Mouse (Mus musculus): ENCODE measurements around the gene Sh3bgr. TPM values are rescaled to one million over a fixed set of nuclear protein-coding genes. Genes with fewer than 3 reads are reported as not detected.

Gene Sh3bgr
- total and polyA plus RNA-seq, 3 experiments, result 1.1 to 2.0 TPM; not detected in 1

DNA sequence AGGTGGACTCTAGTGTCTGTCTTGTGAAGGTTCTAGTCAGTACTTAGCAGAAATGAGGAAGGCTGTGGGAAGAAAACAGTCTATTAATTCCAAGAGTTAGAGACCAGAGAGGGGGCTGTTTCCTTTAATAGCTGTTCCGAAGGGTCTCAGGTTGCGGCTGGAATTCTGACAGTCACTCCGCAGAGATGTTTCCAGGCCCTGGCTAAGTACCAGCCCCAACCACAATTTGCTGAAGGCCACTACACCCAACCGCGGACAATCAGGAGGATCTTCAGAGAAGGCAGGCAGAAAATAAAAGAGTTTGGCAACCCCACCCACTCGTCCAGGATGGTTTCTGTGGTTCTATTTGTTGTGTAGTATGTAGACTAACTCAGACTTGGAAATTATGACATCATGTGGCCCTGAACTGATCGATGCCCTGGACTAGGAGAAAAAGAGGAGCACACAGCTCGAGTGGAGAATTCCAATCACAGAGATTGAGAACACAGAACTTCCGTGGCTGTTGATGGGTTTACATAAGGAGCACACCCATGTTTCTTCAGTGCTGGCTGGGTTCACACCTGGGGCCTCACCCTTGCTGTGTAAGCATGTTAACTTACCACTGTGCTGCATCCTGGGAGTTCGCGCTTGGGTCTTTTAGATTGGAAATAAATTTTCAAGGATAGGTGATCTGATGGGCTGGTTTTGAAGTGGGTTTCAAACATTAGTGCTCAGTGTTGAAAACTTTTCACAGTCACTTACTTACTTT is 1.4 kb downstream of the Sh3bgr start:
- H3K27ac ChIP-seq (ENCODE audit: control insufficient read depth, low read depth, low read length), result no peak overlapping the region
- H3K9ac ChIP-seq (ENCODE audit: control insufficient read depth, low read depth, low read length, poor library complexity, severe bottlenecking), result no peak overlapping the region
- no peak for TF ChIP-seq CHD2 (IDR thresholded peaks at IDR 0.05; ENCODE audit: low read length)
- no peak for TF ChIP-seq MYB (IDR thresholded peaks at IDR 0.05; ENCODE audit: low read depth, low read length)
- no peak for TF ChIP-seq GABPA (IDR thresholded peaks at IDR 0.05; ENCODE audit: low read depth, low read length)
- TF ChIP-seq CHD1 (IDR thresholded peaks at IDR 0.05; ENCODE audit: low read depth, low read length), result no peak
- no peaks in the 10 kb centered on the region for H3K79me2 ChIP-seq (ENCODE audit: control insufficient read depth, insufficient read depth, low read length, poor library complexity)
- DNase-seq (ENCODE audit: low read depth, low spot score), result no peak
- no peaks in the 10 kb centered on the region for H3K27me3 ChIP-seq (ENCODE audit: control insufficient read depth in 1 of 2, insufficient read depth in 2 of 2, low read length in 2 of 2)
- no peaks in the 10 kb centered on the region for H3K9me3 ChIP-seq (replicated peaks; ENCODE audit: insufficient read depth, low read length)
- no peaks in the 10 kb centered on the region for H3K4me1 ChIP-seq (ENCODE audit: control insufficient read depth in 1 of 2, insufficient read depth in 2 of 2, low read length in 2 of 2)
- H3K4me3 ChIP-seq (ENCODE audit: control insufficient read depth in 1 of 2, insufficient read depth in 1 of 2, low read depth in 2 of 2, low read length in 2 of 2), result no peak overlapping the region
- no peaks in the 10 kb centered on the region for H3K36me3 ChIP-seq (ENCODE audit: control insufficient read depth in 1 of 2, insufficient read depth in 2 of 2, low read length in 2 of 2)

DNA sequence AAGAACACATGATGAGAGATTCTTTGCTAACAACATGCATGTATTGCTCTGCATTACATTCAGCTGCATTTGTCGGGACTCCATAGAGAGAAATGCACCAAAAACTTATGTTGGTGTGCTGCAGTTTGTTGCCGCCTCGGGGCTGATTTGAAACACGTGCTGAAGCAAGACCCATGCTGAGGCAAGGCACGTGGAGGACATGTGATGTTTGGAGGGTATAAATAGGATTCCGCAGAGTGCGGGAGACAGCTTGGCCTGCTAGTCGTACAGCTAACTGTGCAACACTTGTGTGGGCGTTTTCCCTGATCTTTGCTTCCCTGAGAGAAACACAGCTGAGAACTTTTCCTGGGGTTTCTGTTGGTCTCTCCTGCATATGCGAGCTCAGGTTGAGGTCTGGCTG is 9.5 kb downstream of the Sh3bgr start:
- H3K79me2 ChIP-seq (ENCODE audit: control insufficient read depth, insufficient read depth, low read length, poor library complexity), result no peaks in the 10 kb centered on the region
- H3K27ac ChIP-seq (ENCODE audit: control insufficient read depth, low read depth, low read length), result no peak overlapping the region
- no peaks in the 10 kb centered on the region for H3K9me3 ChIP-seq (replicated peaks; ENCODE audit: insufficient read depth, low read length)
- no peak for TF ChIP-seq TBP (IDR thresholded peaks at IDR 0.05; ENCODE audit: low read depth, low read length)
- no peak for TF ChIP-seq CHD1 (IDR thresholded peaks at IDR 0.05; ENCODE audit: low read depth, low read length)
- TF ChIP-seq EP300 (IDR thresholded peaks at IDR 0.05; ENCODE audit: low read depth in 1 of 2, low read length in 2 of 2), result no peak
- TF ChIP-seq TAL1 (IDR thresholded peaks at IDR 0.05; ENCODE audit: low read length), result no peak
- TF ChIP-seq MAZ (IDR thresholded peaks at IDR 0.05; ENCODE audit: low read depth, low read length), result no peak
- no peak for TF ChIP-seq ZC3H11A (IDR thresholded peaks at IDR 0.05; ENCODE audit: low read depth, low read length)
- TF ChIP-seq POLR2A (IDR thresholded peaks at IDR 0.05; ENCODE audit: control insufficient read depth in 1 of 2, insufficient read depth in 1 of 2, low read depth in 1 of 2, low read length in 2 of 2, poor library complexity in 1 of 2), result no peak
- no peak for TF ChIP-seq ELF1 (IDR thresholded peaks at IDR 0.05; ENCODE audit: low read depth, low read length)
- TF ChIP-seq BHLHE40 (IDR thresholded peaks at IDR 0.05; ENCODE audit: borderline replicate concordance, low read depth, low read length), result no peak
- no peak for TF ChIP-seq POLR2AphosphoS2 (IDR thresholded peaks at IDR 0.05; ENCODE audit: low read length)
- no peak for TF ChIP-seq ZNF384 (IDR thresholded peaks at IDR 0.05; ENCODE audit: low read depth, low read length)
- TF ChIP-seq NRF1 (IDR thresholded peaks at IDR 0.05; ENCODE audit: insufficient read depth, low read depth, low read length, poor library complexity, severe bottlenecking), result no peak
- TF ChIP-seq MAFK (IDR thresholded peaks at IDR 0.05; ENCODE audit: borderline replicate concordance, low read depth, low read length), result no peak
- TF ChIP-seq MEF2A (IDR thresholded peaks at IDR 0.05; ENCODE audit: extremely low read depth, insufficient replicate concordance, low read depth, low read length, poor library complexity, severe bottlenecking), result no peak
- no peak for TF ChIP-seq ZMIZ1 (IDR thresholded peaks at IDR 0.05; ENCODE audit: low read depth, low read length)
- no peak for TF ChIP-seq MYB (IDR thresholded peaks at IDR 0.05; ENCODE audit: low read depth, low read length)
- TF ChIP-seq MYC (IDR thresholded peaks at IDR 0.05; ENCODE audit: low read depth, low read length), result no peak
- no peak for TF ChIP-seq TCF12 (IDR thresholded peaks at IDR 0.05; ENCODE audit: low read depth, low read length)
- no peak for TF ChIP-seq SIN3A (IDR thresholded peaks at IDR 0.05; ENCODE audit: low read length)
- H3K4me3 ChIP-seq (ENCODE audit: control insufficient read depth in 1 of 2, insufficient read depth in 1 of 2, low read depth in 2 of 2, low read length in 2 of 2), result no peak overlapping the region
- no peaks in the 10 kb centered on the region for H3K4me1 ChIP-seq (ENCODE audit: control insufficient read depth in 1 of 2, insufficient read depth in 2 of 2, low read length in 2 of 2)
- H3K27me3 ChIP-seq (ENCODE audit: control insufficient read depth in 1 of 2, insufficient read depth in 2 of 2, low read length in 2 of 2), result no peaks in the 10 kb centered on the region
- H3K36me3 ChIP-seq (ENCODE audit: control insufficient read depth in 1 of 2, insufficient read depth in 2 of 2, low read length in 2 of 2), result no peaks in the 10 kb centered on the region
- no peak for DNase-seq (ENCODE audit: low read depth, low spot score)
- H3K9ac ChIP-seq (ENCODE audit: control insufficient read depth, low read depth, low read length, poor library complexity, severe bottlenecking), result no peak overlapping the region

All from MEL (cell line).